Mouse (Mus musculus): ENCODE results near the gene Sod2. TPM values are rescaled to one million over a fixed set of nuclear protein-coding genes. Genes with fewer than 3 reads are reported as not detected.

Sod2 gene
- polyA plus RNA-seq, 1 experiment, result 511 TPM

- no peaks in the 10 kb centered on the region for H3K27me3 ChIP-seq (ENCODE audit: control insufficient read depth, insufficient read depth, low read length)
- H3K4me3 ChIP-seq (ENCODE audit: low read depth, low read length), result peak overlapping the region; percentile 73
- TF ChIP-seq CTCF (IDR thresholded peaks at IDR 0.05; ENCODE audit: extremely low read depth, insufficient read length, insufficient replicate concordance, low read depth, low read length), result no peak
- TF ChIP-seq POLR2A (IDR thresholded peaks at IDR 0.05; ENCODE audit: low read depth, low read length), result no peak
- 13% methylated on average over 8 of the region's 8 CpGs for WGBS
- 0 out of 2 replicates have a peak, but pooled peaks cover 1% of the 10 kb centered on the region for H3K36me3 ChIP-seq (ENCODE audit: control insufficient read depth, insufficient read depth, low read length)
- H3K4me1 ChIP-seq (ENCODE audit: control insufficient read depth, insufficient read depth, insufficient read length, low read length), result peaks cover 2% of the 10 kb centered on the region; the same call in 1 of the 2 replicates
- no peak overlapping the region for H3K27ac ChIP-seq (ENCODE audit: insufficient read depth, low read depth, low read length)
These were observed 16.0 kb upstream of the Sod2 start for GRCm38 (mm10) chr17:12990567-12991145.

- H3K27ac ChIP-seq (ENCODE audit: insufficient read depth, low read depth, low read length), result peak overlapping the region; percentile 93
These were observed 15.4 kb upstream of the Sod2 start for GRCm38 (mm10) chr17:12991194-12991634.

DNA sequence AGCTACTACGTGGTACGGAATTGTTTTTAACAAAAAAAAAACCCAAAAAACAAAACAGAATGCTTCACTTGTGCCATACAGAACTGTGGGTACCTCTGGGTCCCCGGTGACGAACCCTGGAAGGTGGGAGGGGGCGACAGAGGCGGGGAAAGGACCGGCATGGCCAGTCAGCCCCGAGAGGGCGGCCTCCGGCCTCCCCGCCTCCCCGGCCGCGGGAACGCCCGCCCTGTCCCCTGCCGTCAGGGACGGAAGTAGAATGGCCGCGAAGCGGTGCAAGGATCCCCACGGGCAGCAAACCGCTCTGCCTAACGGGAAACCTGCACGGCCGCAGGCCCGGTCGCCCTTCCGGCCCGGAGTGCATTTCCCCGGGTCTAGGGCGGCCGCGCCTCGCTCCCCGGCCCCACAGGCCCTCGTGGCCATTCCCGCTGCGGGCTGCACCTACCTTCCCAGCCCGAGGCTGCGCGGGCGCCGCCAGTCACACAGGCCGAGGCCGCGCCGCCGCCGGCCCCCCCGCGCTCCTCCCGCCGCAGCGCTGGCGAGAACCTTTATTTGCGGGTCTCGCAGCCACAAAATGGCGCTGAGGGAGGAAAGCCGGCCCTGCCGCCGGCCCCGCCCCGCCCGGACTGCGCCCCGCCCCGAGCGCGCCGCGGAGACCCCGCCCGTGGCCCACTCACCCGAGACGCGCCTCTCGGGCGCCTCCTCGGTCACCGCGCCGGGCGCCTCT, 14.8 kb upstream of the Sod2 start:
- peak overlapping the region; percentile 93 for H3K27ac ChIP-seq (ENCODE audit: insufficient read depth, low read depth, low read length)
- H3K27me3 ChIP-seq (ENCODE audit: control insufficient read depth, insufficient read depth, low read length), result no peaks in the 10 kb centered on the region
- 1% methylated on average over 72 of the region's 84 CpGs for WGBS
- H3K4me1 ChIP-seq (ENCODE audit: control insufficient read depth, insufficient read depth, insufficient read length, low read length), result peaks cover 2% of the 10 kb centered on the region; the same call in 1 of the 2 replicates
- H3K36me3 ChIP-seq (ENCODE audit: control insufficient read depth, insufficient read depth, low read length), result no peaks in the 10 kb centered on the region
- H3K4me3 ChIP-seq (ENCODE audit: low read depth, low read length), result peak overlapping the region; percentile 73
- peak; percentile 30; the same call in 1 of the 2 replicates for TF ChIP-seq POLR2A (IDR thresholded peaks at IDR 0.05; ENCODE audit: low read depth, low read length)
- no peak for TF ChIP-seq CTCF (IDR thresholded peaks at IDR 0.05; ENCODE audit: extremely low read depth, insufficient read length, insufficient replicate concordance, low read depth, low read length)

More at GRCm38 (mm10) chr17:12991194-12991634, 15.4 kb upstream of the Sod2 start:
- peak overlapping the region; percentile 73 for H3K4me3 ChIP-seq (ENCODE audit: low read depth, low read length)
- no peaks in the 10 kb centered on the region for H3K27me3 ChIP-seq (ENCODE audit: control insufficient read depth, insufficient read depth, low read length)
- under 1% methylated on average over 12 of the region's 12 CpGs for WGBS
- TF ChIP-seq POLR2A (IDR thresholded peaks at IDR 0.05; ENCODE audit: low read depth, low read length), result no peak
- TF ChIP-seq CTCF (IDR thresholded peaks at IDR 0.05; ENCODE audit: extremely low read depth, insufficient read length, insufficient replicate concordance, low read depth, low read length), result no peak
- H3K4me1 ChIP-seq (ENCODE audit: control insufficient read depth, insufficient read depth, insufficient read length, low read length), result peaks cover 2% of the 10 kb centered on the region; the same call in 1 of the 2 replicates
- no peaks in the 10 kb centered on the region for H3K36me3 ChIP-seq (ENCODE audit: control insufficient read depth, insufficient read depth, low read length)

- WGBS, result under 1% methylated on average over 51 of the region's 51 CpGs
- TF ChIP-seq CTCF (IDR thresholded peaks at IDR 0.05; ENCODE audit: extremely low read depth, insufficient read length, insufficient replicate concordance, low read depth, low read length) (no peak), POLR2A (IDR thresholded peaks at IDR 0.05; ENCODE audit: low read depth, low read length) (peak; percentile 71; the same call in 1 of the 2 replicates)
- H3K27ac ChIP-seq (ENCODE audit: insufficient read depth, low read depth, low read length), result peak overlapping the region; percentile 81
These were observed 14.1 kb upstream of the Sod2 start for GRCm38 (mm10) chr17:12992470-12992991.

GRCm38 (mm10) chr17:12994069-12994468, 12.6 kb upstream of the Sod2 start, which contains the start of gene Wtap:
Wtap (minus strand) TSS chr17:12994169.
- Histone ChIP-seq H3K27me3 (ENCODE audit: control insufficient read depth, insufficient read depth, low read length) (no peaks in the 10 kb centered on the region), H3K4me1 (ENCODE audit: control insufficient read depth, insufficient read depth, insufficient read length, low read length) (peaks cover 2% of the 10 kb centered on the region; the same call in 1 of the 2 replicates), H3K27ac (ENCODE audit: insufficient read depth, low read depth, low read length) (peak within 1 kb of the TSS; percentile 81), H3K4me3 (ENCODE audit: low read depth, low read length) (no peak within 1 kb of the TSS), H3K36me3 (ENCODE audit: control insufficient read depth, insufficient read depth, low read length) (no peaks in the 10 kb centered on the region)
- no peak for TF ChIP-seq POLR2A (IDR thresholded peaks at IDR 0.05; ENCODE audit: low read depth, low read length)
- no peak for TF ChIP-seq CTCF (IDR thresholded peaks at IDR 0.05; ENCODE audit: extremely low read depth, insufficient read length, insufficient replicate concordance, low read depth, low read length)
- 21% methylated on average over 1 of the region's 1 CpGs for WGBS

More at GRCm38 (mm10) chr17:12992470-12992991, 14.1 kb upstream of the Sod2 start:
- Histone ChIP-seq H3K27me3 (ENCODE audit: control insufficient read depth, insufficient read depth, low read length) (no peaks in the 10 kb centered on the region), H3K4me1 (ENCODE audit: control insufficient read depth, insufficient read depth, insufficient read length, low read length) (peaks cover 2% of the 10 kb centered on the region; the same call in 1 of the 2 replicates), H3K36me3 (ENCODE audit: control insufficient read depth, insufficient read depth, low read length) (no peaks in the 10 kb centered on the region), H3K4me3 (ENCODE audit: low read depth, low read length) (peak overlapping the region; percentile 73)

- H3K36me3 ChIP-seq (ENCODE audit: control insufficient read depth, insufficient read depth, low read length), result no peaks in the 10 kb centered on the region
- WGBS, result 13% methylated on average over 3 of the region's 3 CpGs
- H3K27ac ChIP-seq (ENCODE audit: insufficient read depth, low read depth, low read length), result no peak overlapping the region
- H3K4me1 ChIP-seq (ENCODE audit: control insufficient read depth, insufficient read depth, insufficient read length, low read length), result no peaks in the 10 kb centered on the region; the same call in 1 of the 2 replicates
- no peak overlapping the region for H3K4me3 ChIP-seq (ENCODE audit: low read depth, low read length)
- no peaks in the 10 kb centered on the region for H3K27me3 ChIP-seq (ENCODE audit: control insufficient read depth, insufficient read depth, low read length)
- TF ChIP-seq POLR2A (IDR thresholded peaks at IDR 0.05; ENCODE audit: low read depth, low read length) (no peak), CTCF (IDR thresholded peaks at IDR 0.05; ENCODE audit: extremely low read depth, insufficient read length, insufficient replicate concordance, low read depth, low read length) (no peak)
These were observed 10.3 kb upstream of the Sod2 start for GRCm38 (mm10) chr17:12996345-12996744.
